Mouse (Mus musculus) ES-E14 (cell line): ENCODE data around the gene Ctnnd2.

Experiments
- CHD2 ChIP-seq: IDR thresholded peaks from 2 replicates; pipeline ENCODE4 v1.6.1; 2014; ENCODE audit warnings: mild to moderate bottlenecking, low read depth, low read length, inconsistent platforms
- HCFC1 ChIP-seq: IDR thresholded peaks from 2 replicates; pipeline ENCODE4 v1.6.1; 2012; ENCODE audit warnings: low read length, inconsistent platforms, borderline replicate concordance; ENCODE audit not compliant: insufficient read depth
- MAFK ChIP-seq: IDR thresholded peaks from 2 replicates; pipeline ENCODE4 v1.6.1; 2014; ENCODE audit warnings: mild to moderate bottlenecking, low read depth, low read length, inconsistent platforms; ENCODE audit not compliant: insufficient read depth
- ZC3H11A ChIP-seq: IDR thresholded peaks from 2 replicates; pipeline ENCODE4 v1.6.1; 2012; ENCODE audit warnings: low read depth, mild to moderate bottlenecking, inconsistent platforms, low read length, borderline replicate concordance
- ZNF384 ChIP-seq: IDR thresholded peaks from 2 replicates; pipeline ENCODE4 v1.6.1; 2012; ENCODE audit warnings: low read depth, low read length, inconsistent platforms

DNA sequence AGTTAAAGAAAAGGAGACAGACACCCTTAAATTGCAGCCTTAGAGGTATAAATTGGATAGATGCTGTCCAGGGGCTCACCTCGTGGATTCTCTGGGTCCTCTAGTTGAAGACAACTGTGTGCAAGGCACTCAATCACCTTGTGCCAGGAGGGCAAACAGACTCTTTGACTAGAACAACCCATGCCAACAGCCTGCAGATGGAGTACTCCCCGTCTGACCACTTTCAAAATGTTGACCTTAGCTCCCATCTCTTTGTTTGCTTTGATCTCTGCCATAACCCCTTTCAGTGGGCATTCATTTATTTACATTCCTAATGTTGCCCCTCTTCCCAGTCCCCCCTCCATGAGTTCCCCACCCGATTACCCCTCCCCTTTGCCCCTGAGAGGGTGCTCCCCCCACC is 891.3 kb downstream of the Ctnnd2 start:
- no peak for TF ChIP-seq ZNF384
- no peak for TF ChIP-seq HCFC1
- TF ChIP-seq CHD2, result no peak
- no peak for TF ChIP-seq MAFK
- TF ChIP-seq ZC3H11A, result no peak
